Comparison of ENCODE assay signal across 9 mouse cellular contexts in the genomic region with DNA sequence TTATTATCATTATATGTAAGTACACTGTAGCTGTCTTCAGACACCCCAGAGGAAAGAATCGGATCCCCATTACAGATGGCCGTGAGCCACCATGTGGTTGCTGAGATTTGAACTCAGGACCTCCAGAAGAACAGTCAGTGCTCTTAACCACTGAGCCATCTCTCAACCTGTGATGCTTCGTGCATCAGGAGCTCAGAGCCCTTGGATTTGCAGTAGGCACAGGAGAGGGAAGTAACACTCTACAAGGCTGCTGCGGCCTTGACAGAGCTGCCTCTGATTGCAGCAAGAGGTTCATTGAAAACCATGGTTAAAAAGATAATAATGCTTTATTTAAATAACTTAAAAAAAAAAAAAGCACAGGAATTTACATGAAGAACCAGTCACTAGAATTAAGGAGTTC. TPM values are rescaled to one million over a fixed set of nuclear protein-coding genes. Genes with fewer than 3 reads are reported as not detected.
DNase-seq lines count a peak whose midpoint lies in the region; ATAC-seq lines count a peak whose summit lies in the region.
"Had no signal": no experiment of that assay in that cellular context is flagged by ENCODE, and none has a peak within 500 bp of the region (broad histone marks: within the 10 kb centered on the region; RNA-seq: fewer than 3 reads in every experiment).

No protein-coding gene starts in this region.

- H3K27me3 ChIP-seq in heart, embryonic 15.5 days = no peaks in the 10 kb centered on the region
- no peaks in the 10 kb centered on the region for H3K27me3 ChIP-seq in heart, embryonic 16.5 days (ENCODE audit: control insufficient read depth, insufficient read depth, low read length)
- no peaks in the 10 kb centered on the region for H3K27me3 ChIP-seq in midbrain, embryonic 12.5 days

- no peak for ATAC-seq in heart, embryonic 15.5 days (replicated peaks; ENCODE audit: insufficient number of reproducible peaks, insufficient read depth, low FRiP score, low read depth)
- no peak for ATAC-seq in heart, embryonic 16.5 days (replicated peaks; ENCODE audit: extremely low read depth, insufficient read depth, low FRiP score)
- no peak for ATAC-seq in midbrain, embryonic 12.5 days (ENCODE audit: low FRiP score, low read depth)
- ATAC-seq in megakaryocyte progenitor cell, adult 5-6 weeks (replicated peaks; ENCODE audit: poor library complexity) = no peak

- no peak overlapping the region for H3K9ac ChIP-seq in heart, embryonic 15.5 days
- no peak overlapping the region for H3K9ac ChIP-seq in heart, embryonic 16.5 days (ENCODE audit: low read length)
- H3K9ac ChIP-seq in midbrain, embryonic 12.5 days (replicated peaks) = no peak overlapping the region

- WGBS in heart, embryonic 15.5 days = 70% methylated on average over 4 of the region's 4 CpGs
- WGBS in heart, embryonic 16.5 days = 66% methylated on average over 4 of the region's 4 CpGs
- 73% methylated on average over 4 of the region's 4 CpGs for WGBS in midbrain, embryonic 12.5 days

- no peak for DNase-seq in heart, postnatal 10 days
- DNase-seq in adrenal gland, adult 8-10 months = peak; percentile 33
- DNase-seq in thymus, postnatal 14 days = no peak
- no peak for DNase-seq in gastrocnemius, adult 18-20 months (ENCODE audit: low spot score)
- DNase-seq: gastrocnemius, postnatal 25 days had no signal

- H3K9me3 ChIP-seq in heart, embryonic 15.5 days (replicated peaks) = no peaks in the 10 kb centered on the region
- H3K9me3 ChIP-seq in heart, embryonic 16.5 days (replicated peaks; ENCODE audit: control insufficient read depth, low read length) = no peaks in the 10 kb centered on the region
- H3K9me3 ChIP-seq in midbrain, embryonic 12.5 days = no peaks in the 10 kb centered on the region

- intact Hi-C loops in heart, postnatal 10 days (cut with DNase I) = no loop called here

- peaks cover 36% of the 10 kb centered on the region for H3K4me1 ChIP-seq in heart, embryonic 15.5 days (replicated peaks)
- H3K4me1 ChIP-seq in heart, embryonic 16.5 days (ENCODE audit: control insufficient read depth, insufficient read depth, low read length) = peaks cover 30% of the 10 kb centered on the region
- H3K4me1 ChIP-seq in midbrain, embryonic 12.5 days = peaks cover 32% of the 10 kb centered on the region

- H3K4me2 ChIP-seq in heart, embryonic 15.5 days = peak overlapping the region; percentile 56
- H3K4me2 ChIP-seq in heart, embryonic 16.5 days (ENCODE audit: low read depth, low read length) = peak overlapping the region; percentile 66
- H3K4me2 ChIP-seq in midbrain, embryonic 12.5 days (replicated peaks) = peak overlapping the region; percentile 48

- peak overlapping the region; percentile 22 for H3K4me3 ChIP-seq in heart, embryonic 15.5 days
- peak overlapping the region; percentile 33 for H3K4me3 ChIP-seq in heart, embryonic 16.5 days (ENCODE audit: low read length)
- peak overlapping the region; percentile 53 for H3K4me3 ChIP-seq in midbrain, embryonic 12.5 days

- no peak overlapping the region for H3K27ac ChIP-seq in heart, embryonic 15.5 days
- H3K27ac ChIP-seq in heart, embryonic 16.5 days (ENCODE audit: low read length) = no peak overlapping the region
- H3K27ac ChIP-seq in midbrain, embryonic 12.5 days (replicated peaks) = no peak overlapping the region

- no peaks in the 10 kb centered on the region for H3K36me3 ChIP-seq in heart, embryonic 15.5 days
- no peaks in the 10 kb centered on the region for H3K36me3 ChIP-seq in heart, embryonic 16.5 days (ENCODE audit: control insufficient read depth, insufficient read depth)
- no peaks in the 10 kb centered on the region for H3K36me3 ChIP-seq in midbrain, embryonic 12.5 days

RNA-seq across cellular contexts. Expression of gene Ttc23, which starts 1.2 kb away (rescaled TPM):
- 15.7 and 20.4 TPM in 2 replicates for polyA plus RNA-seq in heart, embryonic 15.5 days (2015; fragmentation: Nextera tagmentation; extraction: Ambion mirVana)
- total RNA-seq in heart, postnatal 10 days (2021) = 10 to 100 TPM; 29.4 to 32.9 TPM
- total RNA-seq in adrenal gland, adult 8-10 months (2022) = 10 to 100 TPM; 41.4 to 55.0 (median 44.1) TPM
- polyA plus RNA-seq in heart, embryonic 16.5 days (2015; fragmentation: Nextera tagmentation; extraction: Ambion mirVana) = 17.5 and 18.1 TPM in 2 replicates
- 26.6 and 28.8 TPM in 2 replicates for polyA plus RNA-seq in midbrain, embryonic 12.5 days (2016; fragmentation: Nextera tagmentation; extraction: Ambion mirVana)
- 0.56 and 1.8 TPM in 2 replicates for total RNA-seq in megakaryocyte progenitor cell, adult 5-6 weeks (2015)
- total RNA-seq in megakaryocyte progenitor cell, adult 5-6 weeks (2017) = 1.8 and 2.9 TPM in 2 replicates
- total RNA-seq in gastrocnemius, adult 18-20 months (2021) = 10 to 100 TPM; 18.6 to 19.2 TPM

RNA-seq across cellular contexts. Expression of gene Lrrc28, which starts 3.3 kb away (rescaled TPM):
- 10.7 and 11.5 TPM in 2 replicates for polyA plus RNA-seq in heart, embryonic 15.5 days (2015; fragmentation: Nextera tagmentation; extraction: Ambion mirVana)
- total RNA-seq in heart, postnatal 10 days (2021) = 10 to 100 TPM; 19.4 to 20.3 TPM
- 10 to 100 TPM; 24.7 to 32.5 (median 27.5) TPM for total RNA-seq in adrenal gland, adult 8-10 months (2022)
- 10.8 and 13.0 TPM in 2 replicates for polyA plus RNA-seq in heart, embryonic 16.5 days (2015; fragmentation: Nextera tagmentation; extraction: Ambion mirVana)
- 28.7 and 29.8 TPM in 2 replicates for polyA plus RNA-seq in midbrain, embryonic 12.5 days (2016; fragmentation: Nextera tagmentation; extraction: Ambion mirVana)
- total RNA-seq in megakaryocyte progenitor cell, adult 5-6 weeks (2015) = 6.2 and 9.6 TPM in 2 replicates
- 15.3 and 16.9 TPM in 2 replicates for total RNA-seq in megakaryocyte progenitor cell, adult 5-6 weeks (2017)
- 10 to 100 TPM; 18.2 to 26.1 TPM for total RNA-seq in gastrocnemius, adult 18-20 months (2021)

Comparison
In these comparisons a context has a peak if more than half of its experiments do, and no peak if none do; other contexts are left out.
1. RNA of gene Ttc23, which starts 1.2 kb away (total RNA-seq): 41.4 to 55.0 TPM in adrenal gland, adult 8-10 months, 29.4 to 32.9 TPM in heart, postnatal 10 days and 18.6 to 19.2 TPM in gastrocnemius, adult 18-20 months; 0.56 to 2.9 TPM in megakaryocyte progenitor cell, adult 5-6 weeks; every median in the first group is over 4 times any median in the second.
2. Peak in every context shown above with its lines, with median percentiles within 50 percentile points of each other: H3K4me2 ChIP-seq and H3K4me3 ChIP-seq.